Mouse (Mus musculus): ENCODE results near the gene Tmem39a.

- no peak for TF ChIP-seq POLR2A (IDR thresholded peaks at IDR 0.05; ENCODE audit: borderline replicate concordance, insufficient read depth, low read length)
- TF ChIP-seq CTCF (IDR thresholded peaks at IDR 0.05; ENCODE audit: borderline replicate concordance, insufficient read depth, low read depth, low read length) = no peak
Observed at GRCm38 (mm10) chr16:38568192-38568591, 9.7 kb downstream of the Tmem39a start.

All from cerebellum, adult 2 months (tissue).